Mouse (Mus musculus) left cerebral cortex, adult 11 months (tissue): Measurements from ENCODE around the gene Nup133.
"Not testable (repeated sequence)": the region's sequence is repeated elsewhere in the genome, so short reads cannot be mapped to it uniquely, and the experiment has no call there.

ENCODE experiments used
- DNase-seq: peaks from one replicate; pipeline ENCODE4 v3.0.0; 2022; ENCODE audit warnings: low spot score

Gene Nup133

DNA sequence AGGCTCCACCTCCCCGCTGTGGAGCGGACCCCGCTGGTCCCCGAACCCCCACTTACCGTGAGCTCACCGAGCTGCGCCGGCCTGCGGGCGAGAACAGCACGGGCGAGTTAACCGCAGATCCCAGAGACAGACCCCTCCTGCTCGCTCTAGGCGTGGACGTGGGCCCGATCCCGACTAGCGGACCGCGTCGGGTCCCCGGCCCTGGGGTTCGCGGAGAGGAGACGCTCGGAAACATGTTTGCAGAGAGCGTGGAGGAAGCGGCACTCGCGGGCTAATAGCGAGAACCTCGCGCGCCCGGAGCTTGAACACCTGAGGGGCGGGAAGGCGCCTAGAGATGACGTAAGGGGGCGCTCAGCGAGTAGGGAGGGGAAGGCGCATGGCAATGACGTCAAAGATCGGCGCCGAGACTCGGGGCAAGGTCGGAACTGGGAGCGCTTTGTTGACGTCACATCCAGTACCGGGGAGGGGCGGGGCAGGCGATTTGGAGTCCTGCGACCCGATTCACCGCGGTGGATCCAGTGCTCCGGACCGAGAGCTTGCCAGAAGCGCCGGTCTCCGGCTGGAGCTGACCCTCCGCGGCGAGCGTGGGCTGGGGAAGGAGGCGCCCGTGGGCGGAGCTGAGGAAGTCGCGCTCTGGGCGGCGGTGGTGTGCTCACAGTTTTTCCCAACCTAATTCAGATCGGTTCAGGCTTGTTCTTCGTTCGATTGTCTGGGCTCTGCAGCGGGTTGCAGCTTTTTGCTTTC lies at the start of gene Nup133:
Gene Nup133, minus strand, starts transcription at position 324 of the 744 bp plus-strand sequence.
- DNase-seq, result peak; percentile 98

- DNase-seq, result no peak
Observed at GRCm38 (mm10) chr8:123993997-123994396, 44.9 kb upstream of the Nup133 start.

DNA sequence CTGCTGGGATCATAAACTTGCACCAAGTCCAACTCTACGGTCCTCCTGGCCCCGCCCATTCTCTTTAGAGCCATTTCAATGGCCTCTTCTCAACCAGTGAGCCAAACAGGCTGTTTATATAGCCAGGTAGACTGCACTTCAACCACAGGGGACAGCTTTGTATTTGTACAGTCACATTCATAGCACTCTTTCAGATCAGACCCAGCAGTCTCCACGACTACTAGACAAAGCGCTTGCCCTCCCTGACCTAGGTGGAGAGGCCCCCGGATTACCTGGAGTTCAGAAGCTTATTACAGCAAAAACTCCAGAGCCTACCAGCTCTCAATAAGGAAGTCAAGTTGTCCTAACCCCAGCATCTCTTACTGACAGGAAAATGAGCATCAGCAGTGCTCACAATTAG lies 44.5 kb upstream of the Nup133 start:
- DNase-seq, result no peak

GRCm38 (mm10) chr8:123992587-123992986 lies 43.5 kb upstream of the Nup133 start:
- no peak for DNase-seq

DNA sequence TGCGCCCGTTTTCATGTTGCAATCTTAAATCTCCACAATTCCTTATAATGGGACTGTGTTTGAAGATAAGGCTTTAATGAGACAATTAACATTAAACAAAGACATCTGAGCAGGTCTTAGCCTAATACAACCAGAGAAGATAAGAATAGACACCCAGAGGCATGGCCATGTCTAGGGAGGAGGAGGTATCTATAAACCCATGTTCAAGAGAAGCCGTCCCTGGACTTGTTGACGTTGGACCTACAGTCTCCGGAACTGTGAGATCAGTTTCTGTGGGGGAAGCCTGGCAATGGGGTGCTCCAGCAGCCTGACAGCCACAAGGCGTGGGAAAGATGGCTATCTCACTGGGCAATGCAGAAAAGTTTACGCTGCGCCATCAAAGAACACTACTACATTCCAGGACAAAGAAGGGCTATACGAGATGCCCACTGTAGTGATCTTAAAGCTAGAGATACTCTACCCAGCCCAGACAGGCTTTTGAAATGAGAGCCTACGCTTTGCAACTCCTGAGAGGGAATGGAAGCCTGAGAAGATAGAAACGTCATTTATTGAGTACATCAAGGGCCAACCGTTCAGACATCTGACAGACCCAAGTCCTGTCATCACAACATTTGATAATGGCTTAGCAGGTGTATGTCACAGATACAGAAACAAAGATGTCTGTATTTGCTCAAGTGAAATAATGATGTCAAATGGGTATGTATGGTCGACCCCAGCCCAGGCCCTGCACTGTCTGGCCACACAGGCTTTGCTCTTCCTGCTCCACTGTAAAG lies 41.4 kb upstream of the Nup133 start:
- no peak for DNase-seq

GRCm38 (mm10) chr8:123989128-123989527 lies 40.1 kb upstream of the Nup133 start:
- DNase-seq, result no peak

DNA sequence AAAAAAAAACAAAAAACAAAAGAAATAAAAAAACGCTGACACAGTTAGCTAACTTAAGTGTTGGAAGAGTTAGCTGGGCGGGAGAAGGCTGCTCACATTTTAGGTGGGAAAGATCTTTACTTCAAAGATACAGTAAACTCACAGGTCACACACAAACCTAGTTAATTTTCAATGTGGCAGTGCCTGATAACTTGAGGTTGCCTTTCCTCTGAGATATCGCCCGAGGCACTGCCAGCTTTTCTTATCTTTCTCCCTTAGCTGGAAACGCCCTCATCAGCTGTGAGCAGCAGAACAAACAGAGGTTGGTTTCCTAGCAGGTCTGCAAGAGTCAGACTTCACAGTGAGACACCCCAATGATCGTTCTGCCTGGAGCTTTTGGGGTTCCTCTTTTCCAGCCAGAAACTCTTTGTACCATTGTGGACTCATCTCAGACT lies 39.6 kb upstream of the Nup133 start:
- DNase-seq, result no peak

GRCm38 (mm10) chr8:123982826-123983400 lies 33.8 kb upstream of the Nup133 start, which contains the start of gene Abcb10:
Gene Abcb10 (minus strand): TSS chr8:123983122.
- DNase-seq, result peak; percentile 77

GRCm38 (mm10) chr8:123982291-123982793 lies 33.3 kb upstream of the Nup133 start:
- DNase-seq, result peak; percentile 13

DNA sequence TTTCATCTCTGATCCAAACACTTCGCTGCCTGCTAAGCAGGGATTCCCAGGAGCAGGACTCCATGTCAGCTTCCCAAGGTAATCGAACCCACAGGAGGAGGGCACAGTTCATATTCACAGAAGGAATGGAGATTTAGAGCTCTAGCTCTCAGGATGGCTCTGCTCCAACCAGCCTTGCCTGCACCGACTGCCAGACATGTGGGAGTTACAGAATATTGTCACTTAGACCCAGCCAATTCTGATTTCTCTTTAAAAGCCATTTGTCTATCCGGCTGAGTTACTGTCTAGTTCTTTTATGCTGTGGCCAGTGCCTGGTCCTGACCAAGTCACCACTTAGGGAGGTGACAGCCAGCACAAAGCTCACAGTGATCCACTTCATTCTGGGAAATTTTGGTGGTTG lies 32.6 kb upstream of the Nup133 start:
- no peak for DNase-seq

DNA sequence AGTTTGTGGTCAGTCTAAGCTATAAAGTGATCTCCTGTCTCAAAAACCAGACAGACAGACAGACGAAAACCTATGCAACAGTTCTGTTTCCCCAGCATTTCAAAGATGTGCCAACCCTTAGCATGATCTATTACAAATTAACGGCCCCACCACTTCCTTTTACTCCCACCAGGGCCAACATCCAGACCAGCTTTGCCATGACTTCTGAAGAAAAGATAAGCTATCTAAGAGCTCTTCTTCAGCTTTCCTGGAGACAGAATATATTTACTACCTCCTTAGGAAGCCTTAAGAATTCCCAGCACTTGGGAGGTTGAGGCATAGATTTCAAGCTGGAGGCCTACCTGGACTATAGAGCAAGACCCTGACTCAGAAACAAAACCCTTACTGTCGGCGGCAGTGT lies 31.2 kb upstream of the Nup133 start:
- DNase-seq, result no peak

GRCm38 (mm10) chr8:123978926-123979325 lies 29.9 kb upstream of the Nup133 start:
- no peak for DNase-seq

GRCm38 (mm10) chr8:123978166-123978838 lies 29.2 kb upstream of the Nup133 start:
- DNase-seq, result no peak

DNA sequence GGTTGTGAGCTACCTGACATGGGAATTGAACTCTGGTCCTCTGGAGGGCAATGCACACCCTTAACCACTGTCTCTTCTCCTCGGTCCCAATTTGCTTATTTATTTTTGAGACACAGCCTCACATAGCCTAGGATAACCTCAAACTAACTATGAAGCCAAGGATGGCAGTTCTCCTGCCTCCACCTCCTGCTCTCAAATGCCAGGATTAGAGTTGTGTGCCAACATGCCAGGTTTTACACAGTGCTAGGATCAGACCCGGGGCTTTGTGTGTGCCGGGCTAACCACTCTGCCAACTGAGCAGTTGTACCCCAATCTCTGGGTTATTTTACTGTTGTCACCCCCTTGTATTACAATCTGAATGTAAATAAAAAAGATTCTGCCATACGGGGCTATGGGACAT lies 28.4 kb upstream of the Nup133 start:
- no peak for DNase-seq

- DNase-seq, result no peak
Observed at GRCm38 (mm10) chr8:123973495-123973894, 24.4 kb upstream of the Nup133 start.

DNA sequence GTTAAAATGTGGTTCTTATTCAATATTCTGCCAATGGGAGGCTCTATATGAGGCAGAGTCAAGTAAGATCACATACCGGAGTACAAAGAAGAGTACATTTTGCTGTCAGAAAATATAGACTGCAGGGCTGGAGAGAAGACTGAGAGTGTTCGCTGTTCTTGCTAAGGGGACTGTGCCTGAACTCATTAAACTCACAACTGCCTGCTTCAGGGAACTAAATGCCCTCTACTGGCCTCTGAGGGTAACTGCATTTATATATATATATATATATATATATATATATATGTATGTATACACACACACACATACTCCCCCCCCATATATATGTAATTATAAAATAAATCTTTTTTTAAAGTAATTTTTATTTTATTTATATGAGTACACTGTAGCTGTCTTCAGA lies 17.8 kb upstream of the Nup133 start:
- no peak for DNase-seq

GRCm38 (mm10) chr8:123961371-123961770 lies 12.3 kb upstream of the Nup133 start:
- no peak for DNase-seq

- DNase-seq, result not testable (repeated sequence)
Observed at GRCm38 (mm10) chr8:123960556-123960955, 11.5 kb upstream of the Nup133 start.

- no peak for DNase-seq
Observed at GRCm38 (mm10) chr8:123960056-123960455, 11.0 kb upstream of the Nup133 start.

DNA sequence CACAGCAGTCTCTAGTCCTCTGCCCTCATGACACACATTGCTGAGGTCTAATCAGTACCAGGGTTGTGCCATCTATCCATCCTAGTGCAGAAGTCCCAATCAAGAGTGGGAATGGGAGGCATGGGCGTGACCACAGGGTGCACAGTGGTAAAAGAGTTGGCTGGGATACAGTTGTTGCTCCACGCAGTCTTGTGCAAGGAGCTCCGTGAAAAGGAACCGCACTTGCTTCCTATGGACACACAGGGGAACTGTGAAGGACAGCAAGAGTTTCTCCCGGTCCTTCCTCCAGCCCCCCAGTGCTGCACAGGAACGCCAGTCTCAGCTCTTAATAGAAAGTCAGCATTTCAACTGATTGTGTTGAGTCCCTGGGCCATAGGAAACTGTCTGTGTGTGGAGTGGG lies 10.4 kb upstream of the Nup133 start:
- no peak for DNase-seq

GRCm38 (mm10) chr8:123958130-123958529 lies 9.1 kb upstream of the Nup133 start:
- DNase-seq, result no peak

- DNase-seq, result no peak
Observed at GRCm38 (mm10) chr8:123954246-123954645, 5.2 kb upstream of the Nup133 start.
